Comparison of ENCODE assay signal across 35 mouse cellular contexts in the genomic region with DNA sequence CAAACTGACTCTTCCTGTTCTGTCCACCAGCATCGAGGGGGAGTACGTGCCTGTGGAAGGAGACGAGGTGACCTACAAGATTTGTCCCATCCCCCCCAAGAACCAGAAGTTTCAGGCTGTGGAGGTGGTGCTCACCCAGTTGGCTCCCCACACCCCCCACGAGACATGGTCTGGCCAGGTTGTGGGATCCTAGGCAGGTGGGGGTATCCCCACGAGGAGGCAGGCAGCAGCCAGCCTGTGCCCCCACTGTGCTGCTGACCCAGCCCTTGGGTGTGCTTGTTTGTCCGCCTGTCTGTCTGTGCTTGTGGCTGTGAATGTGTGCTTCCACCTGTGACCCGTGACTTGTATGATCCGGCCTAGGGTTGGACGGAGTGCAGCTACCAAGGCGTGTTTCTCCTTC. TPM values are rescaled to one million over a fixed set of nuclear protein-coding genes. Genes with fewer than 3 reads are reported as not detected.
"Had no signal": no experiment of that assay in that cellular context is flagged by ENCODE, and none has a peak within 500 bp of the region (broad histone marks: within the 10 kb centered on the region; RNA-seq: fewer than 3 reads in every experiment).

No protein-coding gene starts in this region.

- H3K27me3 ChIP-seq: heart, embryonic 12.5 days; hindbrain, embryonic 15.5 days; intestine, embryonic 15.5 days; limb, embryonic 12.5 days; liver, embryonic 13.5 days had no signal

- ATAC-seq: inflammation-experienced regulatory T-cells, adult 6 months; intestine, embryonic 15.5 days had no signal

- H3K4me2 ChIP-seq: heart, embryonic 12.5 days; hindbrain, embryonic 15.5 days; intestine, embryonic 15.5 days; limb, embryonic 12.5 days; liver, embryonic 11.5 days; liver, embryonic 13.5 days; liver, embryonic 15.5 days had no signal

- H3K27ac ChIP-seq: hindbrain, embryonic 15.5 days; intestine, embryonic 15.5 days; layer of hippocampus, adult 2 months; left cerebral cortex, adult 2 months; limb, embryonic 10.5 days; limb, embryonic 12.5 days; liver, embryonic 13.5 days; liver, embryonic 15.5 days had no signal

- H3K9ac ChIP-seq: heart, embryonic 12.5 days; hindbrain, embryonic 15.5 days; intestine, embryonic 15.5 days; limb, embryonic 12.5 days; liver, embryonic 13.5 days; liver, embryonic 15.5 days had no signal

- H3K4me1 ChIP-seq: hindbrain, embryonic 15.5 days; intestine, embryonic 15.5 days; limb, embryonic 10.5 days; limb, embryonic 12.5 days had no signal

- H3K4me3 ChIP-seq: heart, embryonic 10.5 days; heart, embryonic 12.5 days; hindbrain, embryonic 15.5 days; intestine, embryonic 15.5 days; layer of hippocampus, adult 2 months; left cerebral cortex, adult 2 months; limb, embryonic 10.5 days; limb, embryonic 12.5 days; liver, embryonic 13.5 days; liver, embryonic 15.5 days had no signal

- H3K9me3 ChIP-seq: heart, embryonic 10.5 days; hindbrain, embryonic 15.5 days; intestine, embryonic 15.5 days; limb, embryonic 10.5 days; limb, embryonic 12.5 days; liver, embryonic 13.5 days; liver, embryonic 15.5 days had no signal

- DNase-seq: gastrocnemius, postnatal 14 days; heart, postnatal 10 days; heart, postnatal 4 days; kidney, postnatal 10 days; kidney, postnatal 4 days; liver; liver, embryonic 13.5 days had no signal

RNA-seq across cellular contexts. Expression of gene Csdc2, which starts 12.5 kb away (rescaled TPM):
- total RNA-seq: granulocyte monocyte progenitor cell, adult 5-6 weeks had no signal
- polyA plus RNA-seq: inflammation-experienced regulatory T-cells, adult 6 months had no signal

RNA-seq across cellular contexts. Expression of gene 1700029P11Rik, which starts 31.3 kb away (rescaled TPM):
- total RNA-seq: gastrocnemius, adult 8-10 months; gastrocnemius, postnatal 14 days; gastrocnemius, postnatal 4 days; granulocyte monocyte progenitor cell, adult 5-6 weeks; heart, adult 8-10 months; heart, postnatal 10 days; heart, postnatal 25 days; heart, postnatal 4 days; layer of hippocampus, adult 2 months; layer of hippocampus, postnatal 10 days; layer of hippocampus, postnatal 25 days; left cerebral cortex, adult 2 months; left cerebral cortex, postnatal 14 days; left cerebral cortex, postnatal 36 days had no signal
- polyA plus RNA-seq: frontal cortex, adult 2 months; heart, embryonic 10.5 days; heart, embryonic 12.5 days; heart, embryonic 14.5 days; heart, embryonic 16.5 days; hindbrain, embryonic 11.5 days; hindbrain, embryonic 15.5 days; inflammation-experienced regulatory T-cells, adult 6 months; intestine, embryonic 15.5 days; intestine, postnatal 0 days; kidney, embryonic 14.5 days; kidney, embryonic 16.5 days; limb, embryonic 10.5 days; limb, embryonic 12.5 days; limb, embryonic 14.5 days; liver, embryonic 11.5 days; liver, embryonic 13.5 days; liver, embryonic 15.5 days had no signal
